Mouse (Mus musculus) lung, postnatal 0 days (tissue): ENCODE results near the gene Gpr65.

Source experiments
- CTCF ChIP-seq: IDR thresholded peaks from 2 replicates; pipeline ENCODE4 v1.5.1; 2016; ENCODE audit warnings: antibody characterized with exemption, mild to moderate bottlenecking
- EP300 ChIP-seq: IDR thresholded peaks from 2 replicates; pipeline ENCODE4 v1.6.1; 2016; ENCODE audit warnings: antibody characterized with exemption, mild to moderate bottlenecking, control low read depth

DNA sequence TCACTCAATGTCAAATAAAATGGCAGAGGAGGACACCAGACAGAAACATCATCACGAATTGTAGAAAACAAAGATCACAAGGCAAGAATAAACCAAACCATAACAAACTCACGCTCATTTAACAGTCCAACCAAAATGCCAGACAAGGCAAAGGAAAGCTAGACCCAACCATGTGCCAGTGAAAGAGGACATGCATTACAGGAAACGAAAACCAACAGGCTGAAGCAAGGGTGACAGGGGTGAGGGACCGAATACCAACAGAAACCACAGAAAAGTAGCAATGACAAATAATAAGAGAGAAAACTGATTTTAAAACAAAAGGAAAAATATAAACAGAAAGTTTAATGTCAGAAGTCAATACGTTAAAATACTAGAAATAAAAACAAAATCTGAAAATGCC, 45.1 kb upstream of the Gpr65 start:
- TF ChIP-seq CTCF (no peak), EP300 (no peak)
